Mouse (Mus musculus) kidney, adult 2 months (tissue): ENCODE measurements around the gene Bbc3. TPM values are rescaled to one million over a fixed set of nuclear protein-coding genes. Genes with fewer than 3 reads are reported as not detected.
"Not testable (repeated sequence)": the region's sequence is repeated elsewhere in the genome, so short reads cannot be mapped to it uniquely, and the experiment has no call there.

Experiments used
- DNase-seq: peaks from one replicate; pipeline ENCODE4 v3.0.0; 2021
- H3K27ac ChIP-seq: fragments of 200-500 bp; 2 replicates; pipeline ENCODE4 v1.5.1; 2012; ENCODE audit warnings: low read depth, low read length, control low read depth, inconsistent platforms; ENCODE audit not compliant: insufficient read depth
- H3K27me3 ChIP-seq: fragments of 200-500 bp; replicated peaks from 2 replicates; pipeline ENCODE4 v1.6.1; 2012; ENCODE audit warnings: mild to moderate bottlenecking, moderate library complexity, low read length, inconsistent platforms; ENCODE audit not compliant: control insufficient read depth, insufficient read depth
- H3K36me3 ChIP-seq: fragments of 200-500 bp; 2 replicates; pipeline ENCODE4 v1.6.1; 2012; ENCODE audit warnings: mild to moderate bottlenecking, moderate library complexity, low read length, inconsistent platforms; ENCODE audit not compliant: control insufficient read depth, insufficient read depth
- H3K4me1 ChIP-seq: fragments of 200-500 bp; 2 replicates; pipeline ENCODE4 v1.6.1; 2011; ENCODE audit warnings: low read length; ENCODE audit not compliant: control insufficient read depth, insufficient read depth
- H3K4me3 ChIP-seq: fragments of 200-500 bp; 2 replicates; pipeline ENCODE4 v1.5.1; 2011; ENCODE audit warnings: mild to moderate bottlenecking, low read depth, low read length, control low read depth; ENCODE audit not compliant: insufficient read depth
- CTCF ChIP-seq: fragments of 200-500 bp; conservative IDR thresholded peaks from 2 replicates; pipeline ENCODE4 v1.5.1; 2011; ENCODE audit warnings: low read depth, mild to moderate bottlenecking, control low read depth, low read length, moderate library complexity, mixed read lengths; ENCODE audit not compliant: insufficient read depth, insufficient read length
- POLR2A ChIP-seq: fragments of 200-500 bp; IDR thresholded peaks from one replicate; pipeline ENCODE4 v1.6.1; 2011; ENCODE audit warnings: low read depth, low read length, control low read depth
- WGBS: fragments of 180-500 bp; shearing (Covaris S2); methylation state at CpG from one replicate; pipeline ENCODE4 v1.1.7; 2018; 5-methylcytosine and 5-hydroxymethylcytosine counted together
- polyA plus RNA-seq: library from polyadenylated mRNA; depleted of rRNA; stranded (reverse); fragments of >200 nt; gene quantifications from 2 replicates; pipeline ENCODE4 v1.2.3, GENCODE M21; 2012; rRNA removed

Gene Bbc3
- polyA plus RNA-seq, result 5.1 and 5.2 TPM in 2 replicates

DNA sequence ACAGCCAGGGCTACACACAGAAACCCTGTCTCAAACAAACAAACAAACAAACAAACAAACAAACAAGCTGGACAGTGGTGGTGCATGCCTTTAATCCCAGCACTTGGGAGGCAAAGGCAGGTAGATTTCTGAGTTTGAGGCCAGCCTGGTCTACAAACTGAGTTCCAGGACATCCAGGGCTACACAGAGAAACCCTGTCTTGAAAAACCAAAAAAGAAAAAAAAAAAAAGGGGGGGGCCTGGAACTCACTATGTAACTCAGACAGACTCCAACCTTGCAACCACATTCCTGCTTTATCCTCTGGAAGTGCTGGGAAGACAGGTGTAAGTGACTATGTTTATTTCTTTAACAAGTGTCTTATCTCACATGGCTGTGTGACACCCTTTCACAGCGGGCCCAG is at the start of gene Bbc3:
TSS of gene Bbc3 (plus strand) at position 301 of the 400 bp plus-strand sequence.
- not testable (repeated sequence) for H3K27me3 ChIP-seq, DNase-seq, H3K36me3 ChIP-seq
- peak within 1 kb of the TSS; percentile 6; the same call in 1 of the 2 replicates for H3K27ac ChIP-seq
- H3K4me3 ChIP-seq, result peak within 1 kb of the TSS; percentile 83; the same call in 1 of the 2 replicates
- WGBS, result 67% methylated on average over 1 of the region's 1 CpGs
- H3K4me1 ChIP-seq, result peaks cover 13% of the 10 kb centered on the region; the same call in 1 of the 2 replicates

DNA sequence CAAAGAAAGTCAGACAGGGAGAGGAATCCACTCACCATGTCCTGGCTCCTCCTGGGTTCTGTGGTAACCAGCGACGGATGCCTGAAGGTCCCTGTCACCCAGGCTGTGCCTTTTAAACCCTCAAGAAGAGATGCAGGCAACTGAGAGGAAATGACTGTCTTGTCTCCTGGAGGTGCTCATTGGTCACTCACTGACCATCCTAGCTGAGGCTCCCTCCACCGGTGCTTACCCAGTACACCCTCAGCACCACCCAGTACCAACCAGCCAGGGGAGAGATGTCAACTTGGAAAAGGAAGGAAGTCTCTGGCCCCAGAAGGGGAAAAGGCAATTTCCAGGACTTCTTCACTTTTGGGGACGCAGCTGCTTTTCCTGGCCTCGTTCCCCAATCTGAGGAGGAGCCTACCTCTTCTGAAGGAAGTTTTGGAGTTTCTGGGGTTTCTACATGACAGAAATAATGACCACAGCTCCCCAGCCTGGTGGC is 49.0 kb upstream of the Bbc3 start, which contains the start of gene C5ar1:
TSS of gene C5ar1 (minus strand) at position 431 of the 481 bp plus-strand sequence.
- Histone ChIP-seq H3K36me3 (no peaks in the 10 kb centered on the region), H3K4me1 (no peaks in the 10 kb centered on the region), H3K4me3 (no peak within 1 kb of the TSS), H3K27me3 (no peaks in the 10 kb centered on the region), H3K27ac (no peak within 1 kb of the TSS)
- WGBS, result 77% methylated on average over 5 of the region's 5 CpGs
- no peak for DNase-seq
- no peak for TF ChIP-seq POLR2A
- TF ChIP-seq CTCF, result no peak

- no peak for DNase-seq
- Histone ChIP-seq H3K4me3 (no peak overlapping the region), H3K4me1 (no peaks in the 10 kb centered on the region), H3K27ac (no peak overlapping the region), H3K36me3 (no peaks in the 10 kb centered on the region), H3K27me3 (no peaks in the 10 kb centered on the region)
- no peak for TF ChIP-seq POLR2A
- TF ChIP-seq CTCF, result no peak
- 68% methylated on average over 1 of the region's 1 CpGs for WGBS
These were observed 47.1 kb upstream of the Bbc3 start for GRCm38 (mm10) chr7:16261097-16261496.

DNA sequence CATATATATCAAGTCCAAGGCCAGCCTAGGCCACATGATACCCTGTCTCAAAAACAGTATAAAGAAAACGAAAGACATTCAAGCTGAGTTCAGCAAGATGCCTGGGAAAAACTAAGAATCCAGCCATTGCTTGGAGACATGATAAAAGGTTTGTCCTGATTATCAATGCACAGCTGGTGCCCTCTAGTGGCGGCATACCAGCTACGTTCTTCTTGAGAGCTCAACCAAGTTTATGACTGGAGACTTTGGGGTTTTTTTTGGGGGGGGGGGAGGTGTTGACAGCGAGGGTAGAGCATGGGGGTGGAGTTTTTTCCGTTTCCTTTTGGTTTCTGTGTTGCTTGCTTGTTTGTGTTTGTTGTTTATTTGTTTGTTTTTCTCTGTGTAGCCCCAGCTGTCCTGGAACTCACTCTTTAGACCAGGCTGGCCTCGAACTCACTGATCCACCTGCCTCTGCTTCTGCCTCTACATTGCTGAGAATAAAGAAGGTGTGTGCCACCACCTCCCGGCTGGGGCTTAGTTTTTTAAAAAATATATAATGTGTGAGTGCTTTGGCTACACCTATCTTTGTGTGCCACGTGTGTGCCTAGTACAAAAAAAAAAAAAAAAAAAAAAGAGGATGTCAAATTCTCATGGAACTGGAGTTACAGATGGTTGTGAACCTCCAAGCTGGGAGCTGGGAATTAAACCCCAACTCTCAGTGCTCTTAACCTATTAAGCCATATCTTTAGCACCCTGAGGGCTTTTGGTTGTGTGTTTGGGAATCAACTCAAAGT is 45.0 kb upstream of the Bbc3 start:
- DNase-seq, result peak; percentile 85
- Histone ChIP-seq H3K36me3 (no peaks in the 10 kb centered on the region), H3K4me3 (no peak overlapping the region), H3K4me1 (no peaks in the 10 kb centered on the region), H3K27ac (no peak overlapping the region), H3K27me3 (no peaks in the 10 kb centered on the region)
- WGBS, result 24% methylated on average over 8 of the region's 8 CpGs
- TF ChIP-seq CTCF (peak; percentile 74), POLR2A (no peak)

DNA sequence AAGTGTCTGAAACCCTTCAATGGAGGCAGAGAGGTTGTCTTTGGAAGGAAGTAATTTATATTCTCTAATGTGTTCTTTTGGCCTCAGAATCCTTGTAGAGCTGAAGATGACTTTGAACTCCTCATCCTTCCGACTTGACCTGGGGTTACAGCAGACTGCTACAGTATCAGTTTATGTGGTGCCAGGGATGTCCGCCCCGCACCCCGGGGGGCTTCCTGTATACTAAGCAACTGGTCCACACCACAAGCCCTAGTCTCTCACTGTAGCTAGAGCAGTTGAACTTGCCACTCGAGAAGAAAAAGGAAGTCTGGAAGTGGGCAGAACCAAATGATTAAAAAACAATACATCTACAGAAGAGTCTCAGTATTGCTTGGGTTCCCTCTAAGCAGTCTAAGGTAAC is 44.4 kb upstream of the Bbc3 start:
- H3K36me3 ChIP-seq, result no peaks in the 10 kb centered on the region
- H3K4me3 ChIP-seq, result no peak overlapping the region
- 73% methylated on average over 5 of the region's 5 CpGs for WGBS
- no peak overlapping the region for H3K27ac ChIP-seq
- no peaks in the 10 kb centered on the region for H3K4me1 ChIP-seq
- H3K27me3 ChIP-seq, result no peaks in the 10 kb centered on the region
- TF ChIP-seq CTCF, result no peak
- DNase-seq, result no peak

DNA sequence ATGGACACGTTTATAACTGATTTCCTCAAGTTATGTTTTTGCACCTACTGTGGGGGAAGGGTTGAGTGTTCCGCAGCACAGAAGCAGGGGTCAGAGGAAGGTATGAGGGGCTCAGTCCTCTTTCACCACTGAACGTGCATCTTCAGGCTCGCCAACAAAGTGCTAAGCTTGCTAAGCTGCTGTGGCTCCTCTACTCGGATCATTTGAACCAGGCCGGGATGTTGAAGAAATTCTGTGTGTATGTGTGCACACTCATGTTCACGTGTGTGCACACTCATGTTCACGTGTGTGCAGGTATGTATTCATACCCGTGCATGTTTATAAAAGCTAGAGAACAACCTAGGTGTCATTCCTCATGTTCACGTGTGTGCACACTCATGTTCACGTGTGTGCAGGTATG is 42.3 kb upstream of the Bbc3 start:
- no peak overlapping the region for H3K27ac ChIP-seq
- H3K36me3 ChIP-seq, result no peaks in the 10 kb centered on the region
- H3K4me3 ChIP-seq, result no peak overlapping the region
- TF ChIP-seq POLR2A, result no peak
- TF ChIP-seq CTCF, result no peak
- no peaks in the 10 kb centered on the region for H3K4me1 ChIP-seq
- DNase-seq, result no peak
- no peaks in the 10 kb centered on the region for H3K27me3 ChIP-seq
- 88% methylated on average over 11 of the region's 11 CpGs for WGBS

- not testable (repeated sequence) for H3K4me1 ChIP-seq, DNase-seq, H3K27ac ChIP-seq, H3K27me3 ChIP-seq, H3K36me3 ChIP-seq, H3K4me3 ChIP-seq
- WGBS, result 78% methylated on average over 7 of the region's 7 CpGs
These were observed 41.6 kb upstream of the Bbc3 start for GRCm38 (mm10) chr7:16266593-16266992.

DNA sequence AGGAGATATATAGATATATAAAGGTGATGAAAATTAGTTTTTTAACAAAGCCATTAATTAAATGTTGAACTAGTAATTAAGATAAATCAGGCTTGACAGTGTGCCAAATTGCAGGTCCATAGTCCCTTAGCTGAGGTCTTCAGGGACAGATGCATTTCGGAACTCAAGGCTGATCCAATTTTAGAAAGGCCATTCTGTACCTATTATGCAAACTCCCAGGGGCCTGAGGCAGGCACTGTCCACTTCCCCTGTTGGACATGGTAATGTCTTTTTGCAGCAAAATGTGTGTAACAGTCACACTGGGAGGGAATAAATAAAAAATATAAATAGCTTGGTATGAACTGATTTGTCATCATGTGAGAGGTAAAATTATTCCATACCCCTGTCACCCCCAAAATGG is 37.1 kb upstream of the Bbc3 start:
- Histone ChIP-seq H3K4me3 (no peak overlapping the region), H3K27me3 (no peaks in the 10 kb centered on the region), H3K36me3 (no peaks in the 10 kb centered on the region), H3K27ac (no peak overlapping the region), H3K4me1 (0 out of 2 replicates have a peak, but pooled peaks cover 4% of the 10 kb centered on the region)
- 24% methylated on average over 1 of the region's 1 CpGs for whole genome bisulfite sequencing
- no peak for DNase-seq
- TF ChIP-seq CTCF (no peak), POLR2A (no peak)
